Mouse (Mus musculus) brain, embryonic 14.5 days (tissue): ENCODE measurements around the gene 1700018G05Rik. TPM values are rescaled to one million over a fixed set of nuclear protein-coding genes. Genes with fewer than 3 reads are reported as not detected.
"Not testable (repeated sequence)": the region's sequence is repeated elsewhere in the genome, so short reads cannot be mapped to it uniquely, and the experiment has no call there.

Source experiments
- DNase-seq: peaks from one replicate; pipeline ENCODE4 v3.0.0-alpha.2; 2011; ENCODE audit warnings: low read depth
- CTCF ChIP-seq: fragments of 200-500 bp; IDR thresholded peaks from 2 replicates; pipeline ENCODE4 v1.5.1; 2012; ENCODE audit warnings: inconsistent platforms, mild to moderate bottlenecking, moderate library complexity, borderline replicate concordance; ENCODE audit not compliant: insufficient read depth, insufficient read length; ENCODE audit errors: extremely low read depth
- POLR2A ChIP-seq: fragments of 200-500 bp; IDR thresholded peaks from 2 replicates; pipeline ENCODE4 v1.6.1; 2012; ENCODE audit warnings: mild to moderate bottlenecking, inconsistent platforms, borderline replicate concordance; ENCODE audit not compliant: poor library complexity, insufficient read depth, insufficient read length, severe bottlenecking; ENCODE audit errors: extremely low read depth
- polyA plus RNA-seq: library from polyadenylated mRNA; depleted of rRNA; stranded (reverse); fragments of >200 nt; gene quantifications from 2 replicates; pipeline ENCODE4 v1.2.3, GENCODE M21; 2012; rRNA removed

Gene 1700018G05Rik
- polyA plus RNA-seq: not detected in 2 replicates

DNA sequence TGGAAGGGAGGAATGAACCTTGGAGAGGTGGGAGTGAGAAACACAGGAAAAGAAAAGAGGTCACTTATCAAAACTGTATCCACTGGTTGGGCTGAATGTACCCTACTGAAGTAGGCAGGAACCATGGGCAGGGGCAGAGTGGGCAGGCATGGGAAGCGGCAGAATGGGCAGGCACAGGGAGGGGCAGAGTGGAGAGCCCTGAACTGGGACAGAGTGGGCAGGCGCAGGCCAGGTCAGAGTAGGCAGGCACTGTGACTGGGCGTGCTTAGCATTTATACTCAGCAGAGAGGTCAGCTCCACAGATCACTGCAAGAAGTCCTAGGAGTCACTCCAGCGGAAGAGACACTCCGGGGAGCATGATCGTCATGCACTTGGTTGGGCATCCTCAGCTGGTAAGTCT is at the start of gene 1700018G05Rik:
TSS of gene 1700018G05Rik (plus strand) at position 301 of the 400 bp plus-strand sequence.
- DNase-seq: not testable (repeated sequence)

GRCm38 (mm10) chrX:102908587-102908986 is 19.6 kb upstream of the 1700018G05Rik start, which contains the start of the genes Dmrtc1a and 1700011M02Rik:
Gene Dmrtc1a (minus strand): TSS chrX:102908687.
Gene 1700011M02Rik (plus strand): TSS chrX:102908905.
- DNase-seq: not testable (repeated sequence)

- DNase-seq: not testable (repeated sequence)
These were observed 13.3 kb upstream of the 1700018G05Rik start for GRCm38 (mm10) chrX:102914823-102915222.

DNA sequence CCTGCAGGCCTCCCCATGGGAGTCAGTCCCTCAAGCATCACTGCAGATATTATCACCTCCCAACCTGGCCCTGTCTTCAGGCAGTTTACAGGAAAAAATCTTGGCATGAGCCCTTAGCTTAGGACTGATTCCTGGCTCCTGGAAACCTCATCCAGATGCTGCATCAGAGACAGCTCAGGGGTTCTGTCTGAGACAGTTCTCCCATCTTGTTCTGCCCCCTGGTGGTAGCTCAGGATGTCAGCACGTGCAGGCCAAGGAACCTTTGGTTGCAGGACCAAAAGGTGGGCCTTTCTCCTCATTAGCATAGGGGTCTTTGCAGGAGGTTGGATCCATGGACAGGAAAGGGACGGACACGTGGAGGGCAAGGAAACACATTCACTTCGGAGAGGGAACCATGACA is 1.5 kb upstream of the 1700018G05Rik start:
- TF ChIP-seq CTCF: peak; percentile 28; the same call in 1 of the 2 replicates

GRCm38 (mm10) chrX:102932992-102933570 is 4.9 kb downstream of the 1700018G05Rik start:
- DNase-seq: peak; percentile 1
- TF ChIP-seq CTCF (no peak), POLR2A (no peak)

More for the DNA sequence above, 1.5 kb upstream of the 1700018G05Rik start:
- peak; percentile 36 for DNase-seq

DNA sequence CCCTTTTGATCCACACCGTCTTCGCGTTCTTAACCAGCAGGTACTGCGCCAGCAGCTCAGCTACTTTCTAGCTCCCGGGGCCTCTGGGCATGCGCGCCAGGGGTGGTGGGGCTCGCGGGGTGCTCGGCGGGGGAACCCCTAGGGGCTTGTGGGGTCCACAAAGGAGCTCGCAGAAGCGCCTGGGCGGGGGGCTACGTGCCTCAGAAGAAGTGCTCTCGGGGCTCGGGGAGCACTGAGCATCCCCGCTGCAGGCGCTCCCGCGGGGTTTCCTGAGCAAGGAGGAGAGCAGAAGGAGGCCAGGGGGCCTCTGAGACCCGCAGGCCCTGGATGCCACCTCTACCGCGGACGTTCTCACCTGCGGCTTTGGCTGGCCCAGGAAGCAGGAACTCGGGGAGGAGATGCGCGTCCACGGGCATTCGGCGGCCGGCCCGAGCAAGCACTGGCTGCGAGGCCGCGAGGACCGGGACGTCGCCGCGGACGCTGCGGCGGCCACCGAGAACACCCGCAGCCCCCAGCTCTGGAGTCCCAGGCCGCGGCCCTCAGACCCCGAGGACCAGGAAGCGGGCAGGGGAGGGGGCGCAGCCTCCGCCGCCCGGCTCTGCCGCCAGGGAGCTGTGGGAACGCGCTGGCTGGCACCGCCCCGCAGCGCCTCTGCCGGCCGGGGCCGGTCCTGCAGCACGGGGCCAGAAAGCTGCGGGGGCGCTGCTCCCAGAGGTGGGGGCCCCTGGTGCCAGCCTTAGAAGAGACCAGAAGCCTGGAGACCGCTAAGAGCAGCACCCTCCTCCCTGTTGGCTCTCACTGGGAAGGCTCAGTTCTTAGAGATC is 5.6 kb downstream of the 1700018G05Rik start:
- peak; percentile 74 for TF ChIP-seq CTCF
- peak; percentile 52; the same call in 1 of the 2 replicates for TF ChIP-seq POLR2A
- DNase-seq: peak; percentile 59

DNA sequence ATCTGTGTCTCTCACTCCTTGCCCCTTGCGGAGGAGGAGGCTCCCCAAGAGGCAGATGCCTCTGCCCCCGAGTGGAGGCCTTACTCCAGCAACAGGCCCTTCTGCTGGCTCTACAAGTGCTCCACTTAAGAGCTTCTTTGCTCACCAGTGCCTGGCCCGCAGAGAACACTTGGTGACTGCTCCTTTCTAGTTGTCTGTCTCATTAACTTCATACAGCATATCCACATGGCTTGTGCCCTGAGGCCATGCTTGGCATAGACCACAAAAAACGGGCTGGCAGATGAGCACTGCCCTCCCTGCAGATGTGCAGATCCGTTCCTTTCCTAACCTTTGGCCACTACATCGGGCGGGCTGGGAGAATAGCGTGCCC is 6.2 kb downstream of the 1700018G05Rik start:
- no peak for TF ChIP-seq POLR2A
- no peak for TF ChIP-seq CTCF
- DNase-seq: no peak

DNA sequence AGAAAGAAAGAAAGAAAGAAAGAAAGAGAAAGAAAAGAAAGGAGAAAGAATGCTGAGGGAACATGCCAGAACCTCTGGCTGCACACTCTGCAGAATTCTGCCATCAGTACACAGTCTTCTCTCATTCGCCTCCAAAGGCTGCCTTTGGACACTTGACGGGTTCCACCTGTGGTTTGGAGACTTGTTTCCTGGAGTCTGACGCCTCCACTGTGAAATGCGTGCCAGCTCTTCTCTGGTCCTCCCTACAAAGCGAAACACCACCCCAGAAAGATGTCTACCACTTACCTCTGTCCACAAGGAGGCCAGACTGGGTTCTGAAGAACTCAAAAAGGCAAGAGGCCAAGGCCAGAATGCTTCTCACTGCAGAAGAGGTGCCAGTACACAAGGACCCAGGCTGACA is 8.6 kb downstream of the 1700018G05Rik start:
- DNase-seq: no peak

DNA sequence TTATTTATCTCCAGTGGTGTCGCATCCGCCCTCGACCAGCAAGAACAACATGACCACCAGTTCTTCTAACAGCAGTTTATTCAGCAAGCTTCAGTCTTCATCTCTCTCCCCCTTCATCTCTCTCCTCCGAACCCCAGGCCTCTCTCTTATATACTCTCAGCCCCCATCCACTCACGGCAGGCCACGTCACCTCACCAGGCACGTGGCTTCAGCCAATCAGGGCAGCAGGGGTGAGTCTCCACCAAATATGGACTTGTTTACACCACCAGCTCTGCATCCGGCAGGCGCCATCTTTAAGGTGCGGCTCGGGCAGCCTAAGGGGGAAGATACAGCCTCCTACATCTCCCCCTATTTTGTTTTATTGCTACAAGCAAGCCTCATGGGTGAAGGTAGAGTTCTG is 22.0 kb downstream of the 1700018G05Rik start:
- not testable (repeated sequence) for DNase-seq

More for the DNA sequence above, 8.6 kb downstream of the 1700018G05Rik start:
- TF ChIP-seq CTCF (no peak), POLR2A (no peak)

DNA sequence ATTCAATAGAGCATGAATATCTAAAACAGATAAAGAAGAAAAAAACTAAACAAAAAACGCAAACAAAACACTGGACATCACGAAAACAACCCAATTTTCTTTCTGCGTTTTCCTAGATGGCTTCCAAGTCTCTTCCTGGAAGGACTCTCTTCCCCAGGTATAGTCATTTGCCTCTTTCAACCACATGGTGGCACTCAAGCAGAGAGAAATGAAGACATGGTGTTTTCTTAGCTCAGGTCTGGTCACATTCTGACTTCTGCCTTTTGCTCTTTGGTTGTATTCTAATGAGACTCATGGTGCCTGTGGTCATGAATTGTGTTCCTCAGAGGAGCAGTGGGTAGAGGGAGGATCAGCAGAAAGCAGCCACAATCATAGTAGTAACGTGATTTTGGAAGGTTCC is 30.7 kb downstream of the 1700018G05Rik start:
- peak; percentile 57; the same call in 1 of the 2 replicates for TF ChIP-seq CTCF
- no peak for TF ChIP-seq POLR2A
- DNase-seq: peak; percentile 60

GRCm38 (mm10) chrX:102960581-102960980 is 32.4 kb downstream of the 1700018G05Rik start:
- TF ChIP-seq POLR2A (no peak), CTCF (no peak)

More at GRCm38 (mm10) chrX:102960581-102960980, 32.4 kb downstream of the 1700018G05Rik start:
- no peak for DNase-seq

Other genes starting within 250 kb of the 1700018G05Rik start
- gene Gm3880, start 241.4 kb upstream of the 1700018G05Rik start, polyA plus RNA-seq: not detected in 2 replicates
- not detected in 2 replicates for gene Gm9112, start 220.7 kb upstream of the 1700018G05Rik start, polyA plus RNA-seq
- gene Dmrtc1b, start 220.5 kb upstream of the 1700018G05Rik start, polyA plus RNA-seq: not detected in 2 replicates
- gene Dmrtc1c1, start 125.4 kb upstream of the 1700018G05Rik start, polyA plus RNA-seq: not detected in 2 replicates
- not detected in 2 replicates for gene Dmrtc1c2, start 73.8 kb upstream of the 1700018G05Rik start, polyA plus RNA-seq
- not detected in 2 replicates for gene 1700031F05Rik, start 60.4 kb upstream of the 1700018G05Rik start, polyA plus RNA-seq
- 1.0 and 1.2 TPM in 2 replicates for gene Dmrtc1a, start 19.7 kb upstream of the 1700018G05Rik start, polyA plus RNA-seq
- not detected in 2 replicates for gene 1700011M02Rik, start 19.5 kb upstream of the 1700018G05Rik start, polyA plus RNA-seq